8 mouse cellular contexts compared by ENCODE assay signal in the genomic region with DNA sequence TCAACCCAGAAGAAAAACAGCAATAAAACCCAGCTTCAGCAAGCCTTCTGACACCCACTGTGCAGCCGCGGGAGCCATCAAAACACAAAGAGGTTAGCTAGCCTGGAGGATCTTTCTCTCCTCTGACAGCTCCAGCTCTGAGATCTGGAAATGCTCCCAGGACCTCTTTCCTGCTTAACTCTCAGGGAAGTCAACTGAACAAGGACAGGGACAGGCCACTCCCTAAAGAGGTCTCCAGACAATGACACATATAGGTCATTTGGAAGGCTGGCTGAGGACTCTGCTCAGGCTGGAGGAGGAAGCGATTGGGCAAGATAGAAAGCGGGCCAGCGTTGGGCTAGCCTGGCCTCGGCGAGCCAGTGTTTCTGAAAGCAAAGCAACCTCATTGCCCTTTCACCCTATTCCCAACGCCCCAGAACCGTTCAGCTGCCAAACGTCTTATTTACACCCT. TPM values are rescaled to one million over a fixed set of nuclear protein-coding genes. Genes with fewer than 3 reads are reported as not detected.
DNase-seq lines count a peak whose midpoint lies in the region; ATAC-seq and TF ChIP-seq lines count a peak whose summit lies in the region.

No protein-coding gene starts in this region.

- H3K9me3 ChIP-seq in intestine, embryonic 14.5 days (ENCODE audit: control insufficient read depth, low read length) = no peaks in the 10 kb centered on the region
- no peaks in the 10 kb centered on the region for H3K9me3 ChIP-seq in liver, postnatal 0 days (ENCODE audit: low read length)
- H3K9me3 ChIP-seq in neural tube, embryonic 15.5 days (replicated peaks) = 0 out of 2 replicates have a peak, but pooled peaks cover 3% of the 10 kb centered on the region

- peak overlapping the region; percentile 49; the same call in 1 of the 2 replicates for H3K4me2 ChIP-seq in intestine, embryonic 14.5 days (ENCODE audit: low read length)
- no peak overlapping the region for H3K4me2 ChIP-seq in liver, postnatal 0 days (ENCODE audit: low read depth, low read length)
- H3K4me2 ChIP-seq in neural tube, embryonic 15.5 days = peak overlapping the region; percentile 79

- H3K4me3 ChIP-seq in intestine, embryonic 14.5 days (ENCODE audit: low read depth, low read length) = no peak overlapping the region
- no peak overlapping the region for H3K4me3 ChIP-seq in liver, postnatal 0 days (ENCODE audit: low read depth, low read length)
- H3K4me3 ChIP-seq in neural tube, embryonic 15.5 days (replicated peaks) = no peak overlapping the region

- no peak overlapping the region for H3K27ac ChIP-seq in intestine, embryonic 14.5 days (ENCODE audit: low read depth)
- peak overlapping the region; percentile 77 for H3K27ac ChIP-seq in liver, postnatal 0 days (ENCODE audit: low read depth)
- no peak overlapping the region for H3K27ac ChIP-seq in neural tube, embryonic 15.5 days (replicated peaks)

- H3K9ac ChIP-seq in intestine, embryonic 14.5 days (ENCODE audit: low read length) = no peak overlapping the region
- no peak overlapping the region for H3K9ac ChIP-seq in liver, postnatal 0 days (replicated peaks)
- H3K9ac ChIP-seq in neural tube, embryonic 15.5 days (replicated peaks) = no peak overlapping the region

- no peaks in the 10 kb centered on the region for H3K4me1 ChIP-seq in intestine, embryonic 14.5 days (replicated peaks; ENCODE audit: control insufficient read depth, insufficient read depth, low read length)
- H3K4me1 ChIP-seq in liver, postnatal 0 days (ENCODE audit: insufficient read depth) = peaks cover 5% of the 10 kb centered on the region
- peaks cover 11% of the 10 kb centered on the region for H3K4me1 ChIP-seq in neural tube, embryonic 15.5 days

- TF ChIP-seq CTCF in liver, postnatal 0 days (IDR thresholded peaks at IDR 0.05; ENCODE audit: low read depth) = no peak

- no peaks in the 10 kb centered on the region for H3K27me3 ChIP-seq in intestine, embryonic 14.5 days (replicated peaks; ENCODE audit: control insufficient read depth, insufficient read depth, low read length)
- H3K27me3 ChIP-seq in liver, postnatal 0 days (ENCODE audit: insufficient read depth, low read length) = no peaks in the 10 kb centered on the region
- H3K27me3 ChIP-seq in neural tube, embryonic 15.5 days (replicated peaks) = no peaks in the 10 kb centered on the region

- no peaks in the 10 kb centered on the region for H3K36me3 ChIP-seq in intestine, embryonic 14.5 days (ENCODE audit: control insufficient read depth, insufficient read depth, low read length)
- H3K36me3 ChIP-seq in liver, postnatal 0 days (replicated peaks; ENCODE audit: insufficient read depth, low read length) = no peaks in the 10 kb centered on the region
- no peaks in the 10 kb centered on the region for H3K36me3 ChIP-seq in neural tube, embryonic 15.5 days

- TF ChIP-seq EP300 in liver, postnatal 0 days (IDR thresholded peaks at IDR 0.05; ENCODE audit: low read depth) = 0 out of 2 replicates have a peak, but pooled peaks have one; percentile 11

- WGBS in intestine, embryonic 14.5 days = 49% methylated on average over 10 of the region's 10 CpGs
- 50% methylated on average over 10 of the region's 10 CpGs for WGBS in liver, postnatal 0 days (ENCODE audit: insufficient replicate concordance)
- WGBS in neural tube, embryonic 15.5 days = 27% methylated on average over 10 of the region's 10 CpGs

- peak; percentile 68 for ATAC-seq in granulocyte monocyte progenitor cell, adult 5-6 weeks (replicated peaks; ENCODE audit: poor library complexity, severe bottlenecking)
- ATAC-seq in intestine, embryonic 14.5 days (replicated peaks; ENCODE audit: low FRiP score, low TSS enrichment, low read depth) = 0 out of 2 replicates have a peak, but pooled peaks have one; percentile 13
- ATAC-seq in liver, postnatal 0 days = peak; percentile 56
- no peak for ATAC-seq in neural tube, embryonic 15.5 days (ENCODE audit: low FRiP score)

- peak; percentile 75 for DNase-seq in gastrocnemius, adult 18-20 months (ENCODE audit: low spot score)
- no peak for DNase-seq in gastrocnemius, postnatal 4 days (ENCODE audit: low spot score in 2 of 2)
- no peak for DNase-seq in intestine, embryonic 14.5 days (ENCODE audit: low spot score)
- peak; percentile 42 for DNase-seq in liver, postnatal 0 days
- DNase-seq in thymus, postnatal 25 days = no peak
- DNase-seq in cerebellum, adult 8-10 months = no peak

RNA-seq across cellular contexts. Expression of a gene that starts 8.7 kb away (rescaled TPM):
- 10 to 100 TPM; 19.9 to 26.1 TPM for total RNA-seq in gastrocnemius, adult 18-20 months (2021)
- total RNA-seq in gastrocnemius, postnatal 4 days (2021) = 10 to 100 TPM; 16.1 to 18.3 TPM
- 7.4 and 9.6 TPM in 2 replicates for total RNA-seq in granulocyte monocyte progenitor cell, adult 5-6 weeks (2014; fragmentation: Nextera tagmentation)
- total RNA-seq in granulocyte monocyte progenitor cell, adult 5-6 weeks (2017) = 3.6 and 4.7 TPM in 2 replicates
- polyA plus RNA-seq in intestine, embryonic 14.5 days (2014; fragmentation: Nextera tagmentation; extraction: Ambion mirVana) = 13.5 and 13.7 TPM in 2 replicates
- 6.6 and 7.1 TPM in 2 replicates for polyA plus RNA-seq in liver, postnatal 0 days (2015; fragmentation: Nextera tagmentation; extraction: Ambion mirVana)
- 16.8 and 18.8 TPM in 2 replicates for polyA plus RNA-seq in neural tube, embryonic 15.5 days (2015; fragmentation: Nextera tagmentation; extraction: Ambion mirVana)

RNA-seq across cellular contexts. Expression of a gene that starts 46.2 kb away (rescaled TPM):
- total RNA-seq in gastrocnemius, adult 18-20 months (2021) = not detected
- total RNA-seq in gastrocnemius, postnatal 4 days (2021) = under 1 TPM; 0.13 to 0.15 TPM
- not detected in 2 replicates for total RNA-seq in granulocyte monocyte progenitor cell, adult 5-6 weeks (2014; fragmentation: Nextera tagmentation)
- total RNA-seq in granulocyte monocyte progenitor cell, adult 5-6 weeks (2017) = not detected in 2 replicates
- 0.12 and 0.27 TPM in 2 replicates for polyA plus RNA-seq in intestine, embryonic 14.5 days (2014; fragmentation: Nextera tagmentation; extraction: Ambion mirVana)
- not detected in 2 replicates for polyA plus RNA-seq in liver, postnatal 0 days (2015; fragmentation: Nextera tagmentation; extraction: Ambion mirVana)
- 2.1 and 2.3 TPM in 2 replicates for polyA plus RNA-seq in neural tube, embryonic 15.5 days (2015; fragmentation: Nextera tagmentation; extraction: Ambion mirVana)

Comparison
In these comparisons a context has a peak if more than half of its experiments do, and no peak if none do; other contexts are left out.
1. DNase-seq: peak in gastrocnemius, adult 18-20 months (single experiment) and liver, postnatal 0 days (single experiment); none in gastrocnemius, postnatal 4 days (0 of 2), intestine, embryonic 14.5 days (single experiment), thymus, postnatal 25 days (single experiment) and cerebellum, adult 8-10 months (single experiment).